Mouse (Mus musculus): ENCODE measurements around the gene Ajap1.

GRCm38 (mm10) chr4:153373125-153373524, 109.5 kb downstream of the Ajap1 start:
- TF ChIP-seq POLR2A (IDR thresholded peaks at IDR 0.05; ENCODE audit: extremely low read depth, insufficient read depth, low read length) (no peak), CTCF (IDR thresholded peaks at IDR 0.05; ENCODE audit: low read depth, low read length) (no peak)
